26 mouse cellular contexts compared by ENCODE assay signal in genomic region chrX:99624515-99625179, GRCm38 (mm10).
DNase-seq lines count a peak whose midpoint lies in the region; ATAC-seq and TF ChIP-seq lines count a peak whose summit lies in the region.
"Had no signal": no experiment of that assay in that cellular context is flagged by ENCODE, and none has a peak within 500 bp of the region (broad histone marks: within the 10 kb centered on the region; RNA-seq: fewer than 3 reads in every experiment).

No protein-coding gene starts in this region.

- H3K9me3 ChIP-seq in lung, embryonic 14.5 days (ENCODE audit: low read depth, low read length) = no peaks in the 10 kb centered on the region
- H3K9me3 ChIP-seq in limb, embryonic 13.5 days = no peaks in the 10 kb centered on the region
- no peaks in the 10 kb centered on the region for H3K9me3 ChIP-seq in limb, embryonic 14.5 days (ENCODE audit: control insufficient read depth, low read length)
- no peaks in the 10 kb centered on the region for H3K9me3 ChIP-seq in midbrain, embryonic 13.5 days
- H3K9me3 ChIP-seq: embryonic facial prominence, embryonic 15.5 days; hindbrain, embryonic 10.5 days; hindbrain, embryonic 13.5 days had no signal

- no peak overlapping the region for H3K4me3 ChIP-seq in lung, embryonic 14.5 days (ENCODE audit: low read depth, low read length)
- H3K4me3 ChIP-seq in limb, embryonic 13.5 days = no peak overlapping the region
- no peak overlapping the region for H3K4me3 ChIP-seq in limb, embryonic 14.5 days (replicated peaks; ENCODE audit: low read length)
- no peak overlapping the region for H3K4me3 ChIP-seq in midbrain, embryonic 13.5 days (replicated peaks)
- H3K4me3 ChIP-seq: embryonic facial prominence, embryonic 15.5 days; heart, adult 2 months; hindbrain, embryonic 10.5 days; hindbrain, embryonic 13.5 days had no signal

- no peak overlapping the region for H3K9ac ChIP-seq in lung, embryonic 14.5 days
- no peak overlapping the region for H3K9ac ChIP-seq in limb, embryonic 13.5 days
- no peak overlapping the region for H3K9ac ChIP-seq in limb, embryonic 14.5 days (ENCODE audit: low read depth, low read length, severe bottlenecking)
- H3K9ac ChIP-seq in midbrain, embryonic 13.5 days (replicated peaks) = no peak overlapping the region
- H3K9ac ChIP-seq: embryonic facial prominence, embryonic 15.5 days; forebrain, postnatal 0 days; hindbrain, embryonic 13.5 days had no signal

- 64% methylated on average over 5 of the region's 5 CpGs for WGBS in lung, embryonic 14.5 days
- WGBS in limb, embryonic 13.5 days = 41% methylated on average over 5 of the region's 5 CpGs
- WGBS in limb, embryonic 14.5 days = 43% methylated on average over 5 of the region's 5 CpGs
- WGBS in midbrain, embryonic 13.5 days = 78% methylated on average over 5 of the region's 5 CpGs

- H3K36me3 ChIP-seq in lung, embryonic 14.5 days (ENCODE audit: insufficient read depth) = no peaks in the 10 kb centered on the region
- no peaks in the 10 kb centered on the region for H3K36me3 ChIP-seq in limb, embryonic 13.5 days
- H3K36me3 ChIP-seq in limb, embryonic 14.5 days (ENCODE audit: control insufficient read depth, insufficient read depth, low read length) = no peaks in the 10 kb centered on the region
- no peaks in the 10 kb centered on the region for H3K36me3 ChIP-seq in midbrain, embryonic 13.5 days
- H3K36me3 ChIP-seq: embryonic facial prominence, embryonic 15.5 days; hindbrain, embryonic 10.5 days; hindbrain, embryonic 13.5 days had no signal

- no peaks in the 10 kb centered on the region; the same call in 1 of the 2 replicates for H3K27me3 ChIP-seq in lung, embryonic 14.5 days (ENCODE audit: insufficient read depth, low read length)
- H3K27me3 ChIP-seq in limb, embryonic 13.5 days = peaks cover 74% of the 10 kb centered on the region
- H3K27me3 ChIP-seq in limb, embryonic 14.5 days (ENCODE audit: control insufficient read depth, insufficient read depth, low read length) = 0 out of 2 replicates have a peak, but pooled peaks cover 8% of the 10 kb centered on the region
- H3K27me3 ChIP-seq in midbrain, embryonic 13.5 days = peaks cover 54% of the 10 kb centered on the region

- H3K4me2 ChIP-seq in lung, embryonic 14.5 days = no peak overlapping the region
- no peak overlapping the region for H3K4me2 ChIP-seq in limb, embryonic 13.5 days (replicated peaks)
- no peak overlapping the region for H3K4me2 ChIP-seq in limb, embryonic 14.5 days (replicated peaks; ENCODE audit: low read depth, low read length, severe bottlenecking)
- H3K4me2 ChIP-seq in midbrain, embryonic 13.5 days (replicated peaks) = no peak overlapping the region
- H3K4me2 ChIP-seq: embryonic facial prominence, embryonic 15.5 days; heart, embryonic 11.5 days; hindbrain, embryonic 13.5 days had no signal

- DNase-seq in heart, postnatal 10 days = peak; percentile 8 to 27
- DNase-seq in heart, adult 8-10 months (ENCODE audit: low spot score) = no peak
- peak; percentile 34 for DNase-seq in lung, embryonic 14.5 days
- DNase-seq in lung, adult 18-20 months = no peak
- DNase-seq in limb, embryonic 14.5 days (ENCODE audit: low spot score) = peak; percentile 71
- DNase-seq: adrenal gland, adult 8-10 months; adrenal gland, postnatal 25 days; cerebellum, adult 11-12 months; cerebellum, adult 8-10 months; cerebellum, postnatal 10 days; cerebellum, postnatal 36 days; embryo, embryonic 11 days; forebrain, postnatal 0 days; gastrocnemius, postnatal 36 days; heart, adult 2 months; heart, postnatal 36 days had no signal

- no peak for TF ChIP-seq CTCF in lung, embryonic 14.5 days (IDR thresholded peaks at IDR 0.05; ENCODE audit: low read depth)

- no peaks in the 10 kb centered on the region for H3K4me1 ChIP-seq in lung, embryonic 14.5 days (ENCODE audit: insufficient read depth)
- peaks cover 13% of the 10 kb centered on the region for H3K4me1 ChIP-seq in limb, embryonic 13.5 days
- H3K4me1 ChIP-seq in limb, embryonic 14.5 days (ENCODE audit: control insufficient read depth, insufficient read depth, low read length) = peaks cover 9% of the 10 kb centered on the region; the same call in 1 of the 2 replicates
- no peaks in the 10 kb centered on the region for H3K4me1 ChIP-seq in midbrain, embryonic 13.5 days (replicated peaks)
- H3K4me1 ChIP-seq: embryonic facial prominence, embryonic 15.5 days; hindbrain, embryonic 10.5 days; hindbrain, embryonic 13.5 days had no signal

- ATAC-seq in lung, embryonic 14.5 days (ENCODE audit: insufficient read depth) = peak; percentile 58; the same call in 1 of the 2 replicates
- peak; percentile 93 for ATAC-seq in limb, embryonic 13.5 days (ENCODE audit: low FRiP score, low read depth)
- peak; percentile 92 for ATAC-seq in limb, embryonic 14.5 days (ENCODE audit: low FRiP score, low read depth)
- ATAC-seq in midbrain, embryonic 13.5 days = no peak
- ATAC-seq: activated CD4-positive, CD25-positive, alpha-beta regulatory T cell, adult 4 months; CD4-positive, CD25-positive, alpha-beta regulatory T cell, adult 4 months; forebrain, embryonic 14.5 days; forebrain, postnatal 0 days; hindbrain, embryonic 16.5 days had no signal

- H3K27ac ChIP-seq in lung, embryonic 14.5 days (ENCODE audit: low read depth) = no peak overlapping the region
- peak overlapping the region; percentile 61; the same call in 1 of the 2 replicates for H3K27ac ChIP-seq in limb, embryonic 13.5 days
- H3K27ac ChIP-seq in limb, embryonic 14.5 days (replicated peaks; ENCODE audit: low read depth, low read length) = 0 out of 2 replicates have a peak overlapping the region, but pooled peaks have one; percentile 52
- no peak overlapping the region for H3K27ac ChIP-seq in midbrain, embryonic 13.5 days
- H3K27ac ChIP-seq: embryonic facial prominence, embryonic 15.5 days; heart, adult 2 months; hindbrain, embryonic 10.5 days; hindbrain, embryonic 13.5 days had no signal

- no peak for TF ChIP-seq POLR2A in limb, embryonic 14.5 days (IDR thresholded peaks at IDR 0.05; ENCODE audit: borderline replicate concordance, extremely low read depth, insufficient read depth, insufficient read length)

- intact Hi-C loops in heart, postnatal 10 days (cut with DNase I) = no loop called here

Comparison
In these comparisons a context has a peak if more than half of its experiments do, and no peak if none do; other contexts are left out.
1. DNase-seq: peak in heart, postnatal 10 days (2 of 2), lung, embryonic 14.5 days (single experiment) and limb, embryonic 14.5 days (single experiment); none in heart, adult 8-10 months (single experiment) and lung, adult 18-20 months (0 of 2).
2. H3K27ac ChIP-seq: peak in limb, embryonic 13.5 days (single experiment) and limb, embryonic 14.5 days (single experiment); none in lung, embryonic 14.5 days (single experiment) and midbrain, embryonic 13.5 days (single experiment).